Mouse (Mus musculus) heart, adult 2 months (tissue): Measurements from ENCODE around the gene Plb1.

Experiments
- CTCF ChIP-seq: fragments of 200-600 bp; IDR thresholded peaks from 2 replicates; pipeline ENCODE4 v1.8.1; 2022; ENCODE audit warnings: antibody characterized with exemption, mild to moderate bottlenecking, moderate library complexity
- POLR2A ChIP-seq: fragments of 200-500 bp; IDR thresholded peaks from 2 replicates; pipeline ENCODE4 v1.6.1; 2011; ENCODE audit warnings: mild to moderate bottlenecking, low read depth, low read length, control low read depth; ENCODE audit not compliant: insufficient read depth

GRCm38 (mm10) chr5:32187717-32188116 lies 44.8 kb upstream of the Plb1 start:
- TF ChIP-seq CTCF (no peak), POLR2A (no peak)
